Mouse (Mus musculus): Measurements from ENCODE around the gene Tax1bp1.

DNA sequence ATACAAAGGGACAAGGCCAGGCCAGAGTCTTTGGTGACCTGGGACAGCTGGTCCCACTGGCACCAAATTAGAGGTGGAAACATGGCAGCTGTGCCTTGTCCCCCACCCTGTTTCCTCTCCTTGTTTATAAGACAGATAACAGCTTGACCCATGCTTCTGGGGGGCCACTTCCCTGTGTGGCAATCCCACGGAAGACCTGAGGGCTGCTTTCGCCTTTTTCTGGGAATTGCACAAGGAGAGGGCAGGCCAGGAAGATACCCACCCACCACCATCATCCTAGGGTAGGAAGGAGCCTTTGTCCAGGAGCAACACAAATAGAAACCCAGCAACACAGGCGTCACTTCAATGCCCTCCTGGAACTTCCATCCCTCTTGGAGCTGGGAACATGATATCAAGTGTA is 78.9 kb downstream of the Tax1bp1 start:
- no peak for TF ChIP-seq EP300 (IDR thresholded peaks at IDR 0.05; ENCODE audit: low read length)
- no peak for TF ChIP-seq CTCF (conservative IDR thresholded peaks at IDR 0.05 in 1 of 2, IDR thresholded peaks at IDR 0.05 in 1 of 2; ENCODE audit: low read depth in 2 of 2, low read length in 2 of 2)
- TF ChIP-seq ELF1 (IDR thresholded peaks at IDR 0.05; ENCODE audit: low read depth, low read length) = no peak
- TF ChIP-seq NRF1 (IDR thresholded peaks at IDR 0.05; ENCODE audit: low read depth, low read length) = no peak
- TF ChIP-seq ZC3H11A (IDR thresholded peaks at IDR 0.05; ENCODE audit: low read depth, low read length) = no peak
- no peak for TF ChIP-seq POLR2A (IDR thresholded peaks at IDR 0.05; ENCODE audit: low read depth, low read length)
- TF ChIP-seq ZNF384 (IDR thresholded peaks at IDR 0.05; ENCODE audit: low read depth, low read length) = no peak
- no peak for TF ChIP-seq ZMIZ1 (IDR thresholded peaks at IDR 0.05; ENCODE audit: low read depth, low read length)
- no peak for TF ChIP-seq UBTF (IDR thresholded peaks at IDR 0.05; ENCODE audit: low read depth, low read length)
- no peak for TF ChIP-seq RCOR1 (conservative IDR thresholded peaks at IDR 0.05; ENCODE audit: low read depth, low read length)
